Mouse (Mus musculus) C2C12 (cell line): ENCODE data around the gene Usp15.

Source experiments
- CTCF ChIP-seq: IDR thresholded peaks from one replicate; pipeline ENCODE4 v1.5.1; 2011; ENCODE audit not compliant: control insufficient read depth, insufficient read depth, insufficient read length
- FOSL1 ChIP-seq: IDR thresholded peaks from one replicate; pipeline ENCODE4 v1.8.0; 2011; ENCODE audit warnings: mild to moderate bottlenecking, low read length; ENCODE audit not compliant: poor library complexity, insufficient read depth, severe bottlenecking
- MYOG ChIP-seq: IDR thresholded peaks from one replicate; pipeline ENCODE4 v1.6.1; 2011; ENCODE audit not compliant: control insufficient read depth, insufficient read length; ENCODE audit errors: extremely low read depth

- no peak for TF ChIP-seq CTCF
- TF ChIP-seq FOSL1, result no peak
- TF ChIP-seq MYOG, result no peak
These were observed 4.2 kb upstream of the Usp15 start for GRCm38 (mm10) chr10:123200996-123201395.
